Mouse (Mus musculus) small intestine, adult 2 months (tissue): ENCODE measurements around the gene Rhbdd1.
A peak's percentile ranks its signal among the peaks of the same experiment; 100 is the strongest.

Experiments used
- CTCF ChIP-seq: fragments of 200-500 bp; IDR thresholded peaks from 2 replicates; pipeline ENCODE4 v1.5.1; 2012; ENCODE audit warnings: low read depth, mild to moderate bottlenecking, control low read depth, inconsistent platforms, low read length, moderate library complexity, mixed read lengths; ENCODE audit not compliant: insufficient replicate concordance, insufficient read length; ENCODE audit errors: extremely low read depth
- POLR2A ChIP-seq: fragments of 200-500 bp; IDR thresholded peaks from 2 replicates; pipeline ENCODE4 v1.6.1; 2012; ENCODE audit warnings: low read depth, mild to moderate bottlenecking, control low read depth, inconsistent platforms, low read length, moderate library complexity

DNA sequence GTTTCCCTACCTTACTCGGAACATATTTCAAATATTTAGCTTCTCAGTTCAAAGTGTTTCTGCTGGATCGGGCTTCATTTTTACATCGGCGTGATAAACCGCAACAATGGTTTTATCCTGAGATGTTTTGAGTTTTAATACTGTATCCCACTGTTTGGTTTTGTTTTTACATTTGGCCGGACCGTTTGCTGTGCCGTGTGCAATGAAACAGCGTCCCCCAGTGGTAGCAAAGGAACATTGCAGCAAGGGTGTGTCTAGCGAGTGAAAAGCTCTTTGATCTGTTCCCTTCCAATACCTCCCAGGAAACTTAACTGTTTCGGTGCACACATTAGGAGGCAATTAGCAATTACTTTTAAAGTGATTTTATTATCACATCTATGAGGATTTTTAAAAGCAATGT lies 160.0 kb downstream of the Rhbdd1 start:
- TF ChIP-seq POLR2A (no peak), CTCF (peak; percentile 54; the same call in 1 of the 2 replicates)
